Mouse (Mus musculus): ENCODE data around the gene Cdyl. TPM values are rescaled to one million over a fixed set of nuclear protein-coding genes. Genes with fewer than 3 reads are reported as not detected.

Cdyl gene
- polyA plus RNA-seq, 1 experiment from 2014 or later: 3.4 TPM

DNA sequence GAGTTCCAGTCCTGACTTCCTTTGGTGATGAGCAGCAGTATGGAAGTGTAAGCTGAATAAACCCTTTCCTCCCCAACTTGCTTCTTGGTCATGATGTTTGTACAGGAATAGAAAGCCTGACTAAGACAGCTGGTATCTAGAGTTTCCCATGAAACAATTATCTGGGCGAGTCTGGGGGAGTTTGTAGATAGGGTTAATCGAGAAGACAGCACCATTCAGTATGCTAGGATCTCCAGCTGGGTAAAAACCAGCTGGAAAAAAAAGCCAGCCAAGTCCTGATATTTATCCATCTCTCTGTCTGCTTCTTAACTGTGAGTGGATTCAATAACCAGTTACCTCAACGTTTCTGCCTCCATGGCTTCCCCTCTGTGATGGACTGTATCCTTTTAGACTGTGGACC lies 104.9 kb downstream of the Cdyl start:
- Histone ChIP-seq H3K9ac (ENCODE audit: low read depth, low read length) (no peak overlapping the region), H3K4me2 (ENCODE audit: low read length) (no peak overlapping the region), H3K4me3 (ENCODE audit: low read depth, low read length) (no peak overlapping the region), H3K36me3 (ENCODE audit: control insufficient read depth, insufficient read depth, low read length) (no peaks in the 10 kb centered on the region), H3K9me3 (replicated peaks; ENCODE audit: control insufficient read depth, low read length, poor library complexity, severe bottlenecking) (no peaks in the 10 kb centered on the region), H3K27me3 (ENCODE audit: control insufficient read depth, insufficient read depth, low read depth, low read length) (no peaks in the 10 kb centered on the region), H3K4me1 (ENCODE audit: control insufficient read depth, insufficient read depth, low read length) (no peaks in the 10 kb centered on the region), H3K27ac (ENCODE audit: low read length) (no peak overlapping the region)
- 55% methylated on average over 3 of the region's 3 CpGs for WGBS
- no peak for ATAC-seq

DNA sequence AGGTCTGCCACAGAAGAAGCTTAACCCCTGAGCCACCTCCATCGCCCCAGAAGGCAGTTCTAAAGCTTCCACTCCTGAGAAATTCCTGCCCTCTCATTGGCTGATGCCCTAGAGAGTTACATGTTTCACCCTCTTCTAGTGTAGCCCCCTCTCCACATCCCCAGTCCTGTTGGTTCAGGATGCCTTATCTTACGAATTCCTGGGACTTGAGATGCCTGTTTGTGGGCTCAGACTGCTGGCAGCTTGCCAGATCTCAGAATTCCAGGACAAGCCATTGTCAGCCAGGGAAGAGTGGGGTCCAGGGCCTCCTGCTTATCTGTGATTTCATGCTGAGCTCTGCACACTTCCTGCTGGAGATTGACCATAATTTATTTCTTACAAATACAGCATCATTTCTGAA lies 106.2 kb downstream of the Cdyl start:
- Histone ChIP-seq H3K4me1 (ENCODE audit: control insufficient read depth, insufficient read depth, low read length) (no peaks in the 10 kb centered on the region), H3K4me3 (ENCODE audit: low read depth, low read length) (no peak overlapping the region), H3K27me3 (ENCODE audit: control insufficient read depth, insufficient read depth, low read depth, low read length) (no peaks in the 10 kb centered on the region), H3K36me3 (ENCODE audit: control insufficient read depth, insufficient read depth, low read length) (no peaks in the 10 kb centered on the region), H3K4me2 (ENCODE audit: low read length) (no peak overlapping the region), H3K27ac (ENCODE audit: low read length) (no peak overlapping the region), H3K9ac (ENCODE audit: low read depth, low read length) (no peak overlapping the region), H3K9me3 (replicated peaks; ENCODE audit: control insufficient read depth, low read length, poor library complexity, severe bottlenecking) (no peaks in the 10 kb centered on the region)
- 36% methylated on average over 2 of the region's 2 CpGs for WGBS
- no peak for ATAC-seq

DNA sequence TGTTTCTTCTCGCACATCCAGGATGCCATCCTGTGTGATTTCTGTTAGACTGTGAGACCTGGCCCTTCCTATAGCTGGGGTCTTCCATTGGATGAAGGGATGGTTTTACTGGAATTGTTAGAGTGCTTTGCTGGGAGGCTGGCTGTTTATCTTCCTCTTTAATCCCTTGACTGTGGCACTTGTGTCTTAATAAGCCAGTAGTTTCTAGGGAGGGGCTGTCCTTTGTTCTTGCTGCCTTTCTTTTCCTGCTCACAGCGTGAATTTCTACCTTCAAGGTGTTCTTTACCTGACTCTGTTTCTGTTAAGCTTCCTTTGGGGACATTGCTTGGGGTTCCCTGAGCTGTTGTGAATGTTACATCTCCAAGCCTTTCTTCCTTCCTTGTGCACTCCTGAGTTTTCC lies 110.0 kb downstream of the Cdyl start:
- ATAC-seq: no peak
- no peaks in the 10 kb centered on the region for H3K4me1 ChIP-seq (ENCODE audit: control insufficient read depth, insufficient read depth, low read length)
- no peaks in the 10 kb centered on the region for H3K27me3 ChIP-seq (ENCODE audit: control insufficient read depth, insufficient read depth, low read depth, low read length)
- no peak overlapping the region for H3K9ac ChIP-seq (ENCODE audit: low read depth, low read length)
- no peak overlapping the region for H3K4me3 ChIP-seq (ENCODE audit: low read depth, low read length)
- WGBS: 37% methylated on average over 2 of the region's 2 CpGs
- no peaks in the 10 kb centered on the region for H3K36me3 ChIP-seq (ENCODE audit: control insufficient read depth, insufficient read depth, low read length)
- no peak overlapping the region for H3K27ac ChIP-seq (ENCODE audit: low read length)
- no peak overlapping the region for H3K4me2 ChIP-seq (ENCODE audit: low read length)
- no peaks in the 10 kb centered on the region for H3K9me3 ChIP-seq (replicated peaks; ENCODE audit: control insufficient read depth, low read length, poor library complexity, severe bottlenecking)

DNA sequence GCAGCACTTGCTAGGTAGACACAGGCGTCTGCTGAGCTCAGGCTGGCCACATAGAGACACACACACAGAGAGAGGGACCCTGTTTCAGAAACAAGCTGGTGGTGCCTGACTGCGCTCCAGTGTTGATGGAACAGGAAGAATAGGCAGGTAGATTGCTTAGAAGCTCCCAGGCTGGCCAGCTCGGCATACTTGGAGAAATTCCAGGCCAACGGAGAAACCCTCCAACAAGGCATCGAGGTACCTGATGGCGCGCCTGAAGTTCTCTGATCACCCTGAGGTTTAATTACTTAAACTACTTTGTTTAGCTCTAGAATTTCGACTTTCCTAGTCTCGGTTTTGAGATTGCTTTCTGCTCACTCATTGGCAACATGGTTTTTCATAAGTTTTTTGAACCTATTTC lies 110.8 kb downstream of the Cdyl start:
- no peaks in the 10 kb centered on the region for H3K9me3 ChIP-seq (replicated peaks; ENCODE audit: control insufficient read depth, low read length, poor library complexity, severe bottlenecking)
- H3K4me1 ChIP-seq (ENCODE audit: control insufficient read depth, insufficient read depth, low read length): no peaks in the 10 kb centered on the region
- 93% methylated on average over 9 of the region's 9 CpGs for WGBS
- no peak overlapping the region for H3K4me2 ChIP-seq (ENCODE audit: low read length)
- H3K27me3 ChIP-seq (ENCODE audit: control insufficient read depth, insufficient read depth, low read depth, low read length): no peaks in the 10 kb centered on the region
- no peak for ATAC-seq
- H3K27ac ChIP-seq (ENCODE audit: low read length): no peak overlapping the region
- no peak overlapping the region for H3K9ac ChIP-seq (ENCODE audit: low read depth, low read length)
- H3K36me3 ChIP-seq (ENCODE audit: control insufficient read depth, insufficient read depth, low read length): no peaks in the 10 kb centered on the region
- H3K4me3 ChIP-seq (ENCODE audit: low read depth, low read length): no peak overlapping the region

DNA sequence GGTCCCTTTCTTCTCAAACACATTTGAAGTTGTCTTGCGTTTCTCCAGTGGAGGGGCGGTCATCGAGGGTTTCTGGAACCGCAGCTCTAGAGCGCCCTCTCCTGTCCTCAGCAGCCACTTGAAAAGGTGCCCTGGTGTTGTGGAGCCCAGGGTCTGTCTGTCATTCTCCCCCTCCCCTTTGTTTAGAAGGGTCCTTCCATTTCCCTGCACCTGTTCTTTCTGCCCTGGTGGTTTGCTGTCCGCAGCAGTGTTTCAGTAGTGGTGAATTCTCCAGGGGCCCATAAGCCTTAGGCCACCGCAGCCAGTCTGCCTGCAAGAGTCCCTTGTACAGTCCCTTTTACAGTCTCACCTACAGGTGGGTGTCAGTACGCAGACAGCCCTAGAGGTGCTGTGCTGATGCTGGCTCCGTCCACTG lies 112.3 kb downstream of the Cdyl start:
- Histone ChIP-seq H3K36me3 (ENCODE audit: control insufficient read depth, insufficient read depth, low read length) (no peaks in the 10 kb centered on the region), H3K4me2 (ENCODE audit: low read length) (no peak overlapping the region), H3K4me3 (ENCODE audit: low read depth, low read length) (no peak overlapping the region), H3K27ac (ENCODE audit: low read length) (no peak overlapping the region), H3K4me1 (ENCODE audit: control insufficient read depth, insufficient read depth, low read length) (no peaks in the 10 kb centered on the region), H3K9ac (ENCODE audit: low read depth, low read length) (no peak overlapping the region), H3K9me3 (replicated peaks; ENCODE audit: control insufficient read depth, low read length, poor library complexity, severe bottlenecking) (no peaks in the 10 kb centered on the region), H3K27me3 (ENCODE audit: control insufficient read depth, insufficient read depth, low read depth, low read length) (no peaks in the 10 kb centered on the region)
- ATAC-seq: no peak
- WGBS: 55% methylated on average over 9 of the region's 9 CpGs

DNA sequence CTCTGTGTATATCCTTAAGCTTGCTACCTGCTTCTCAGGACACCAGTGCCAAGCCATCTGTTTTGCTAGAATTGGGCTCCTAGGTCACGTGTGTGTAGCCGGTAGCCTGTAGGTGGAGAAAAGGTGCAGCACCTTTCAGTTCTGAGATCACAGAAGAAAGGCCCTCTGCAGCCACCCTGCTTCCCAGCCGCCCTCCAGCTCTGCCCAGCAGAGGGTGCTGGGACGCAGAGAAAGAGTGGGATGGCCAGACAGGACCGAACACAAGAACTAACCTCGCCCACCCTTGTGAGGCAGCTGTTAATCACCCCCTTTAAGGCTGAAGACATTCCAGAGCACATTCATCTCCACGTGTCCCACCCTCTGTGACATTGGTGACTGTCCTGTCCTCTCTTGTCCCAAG lies 114.1 kb downstream of the Cdyl start:
- H3K27me3 ChIP-seq (ENCODE audit: control insufficient read depth, insufficient read depth, low read depth, low read length): no peaks in the 10 kb centered on the region
- H3K27ac ChIP-seq (ENCODE audit: low read length): no peak overlapping the region
- H3K4me1 ChIP-seq (ENCODE audit: control insufficient read depth, insufficient read depth, low read length): no peaks in the 10 kb centered on the region
- no peaks in the 10 kb centered on the region for H3K36me3 ChIP-seq (ENCODE audit: control insufficient read depth, insufficient read depth, low read length)
- H3K4me3 ChIP-seq (ENCODE audit: low read depth, low read length): no peak overlapping the region
- H3K9ac ChIP-seq (ENCODE audit: low read depth, low read length): no peak overlapping the region
- no peak for ATAC-seq
- H3K4me2 ChIP-seq (ENCODE audit: low read length): no peak overlapping the region
- 60% methylated on average over 7 of the region's 7 CpGs for WGBS
- no peaks in the 10 kb centered on the region for H3K9me3 ChIP-seq (replicated peaks; ENCODE audit: control insufficient read depth, low read length, poor library complexity, severe bottlenecking)

DNA sequence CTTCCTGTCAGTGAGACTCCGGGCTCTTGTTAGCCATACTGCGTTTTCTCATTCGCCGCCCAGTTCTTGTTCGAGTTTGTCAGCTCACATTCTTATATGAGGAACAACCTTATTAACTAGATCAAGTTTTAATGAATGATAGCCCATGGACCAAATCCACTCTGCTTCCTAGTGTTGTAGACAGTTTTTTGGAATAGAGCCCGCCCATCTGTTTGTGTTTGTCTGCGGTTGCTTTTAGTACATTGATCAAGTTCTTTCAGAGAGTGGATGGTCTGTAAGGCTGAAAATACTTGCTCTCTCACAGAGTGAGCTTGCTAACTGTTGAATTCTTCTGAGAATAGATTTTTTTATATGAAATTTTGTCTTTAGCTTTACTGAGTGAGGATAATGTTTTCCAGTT lies 116.5 kb downstream of the Cdyl start:
- Histone ChIP-seq H3K27me3 (ENCODE audit: control insufficient read depth, insufficient read depth, low read depth, low read length) (no peaks in the 10 kb centered on the region), H3K4me2 (ENCODE audit: low read length) (no peak overlapping the region), H3K9ac (ENCODE audit: low read depth, low read length) (no peak overlapping the region), H3K4me3 (ENCODE audit: low read depth, low read length) (no peak overlapping the region), H3K27ac (ENCODE audit: low read length) (no peak overlapping the region), H3K9me3 (replicated peaks; ENCODE audit: control insufficient read depth, low read length, poor library complexity, severe bottlenecking) (no peaks in the 10 kb centered on the region), H3K36me3 (ENCODE audit: control insufficient read depth, insufficient read depth, low read length) (no peaks in the 10 kb centered on the region), H3K4me1 (ENCODE audit: control insufficient read depth, insufficient read depth, low read length) (no peaks in the 10 kb centered on the region)
- 89% methylated on average over 7 of the region's 7 CpGs for WGBS
- ATAC-seq: no peak

DNA sequence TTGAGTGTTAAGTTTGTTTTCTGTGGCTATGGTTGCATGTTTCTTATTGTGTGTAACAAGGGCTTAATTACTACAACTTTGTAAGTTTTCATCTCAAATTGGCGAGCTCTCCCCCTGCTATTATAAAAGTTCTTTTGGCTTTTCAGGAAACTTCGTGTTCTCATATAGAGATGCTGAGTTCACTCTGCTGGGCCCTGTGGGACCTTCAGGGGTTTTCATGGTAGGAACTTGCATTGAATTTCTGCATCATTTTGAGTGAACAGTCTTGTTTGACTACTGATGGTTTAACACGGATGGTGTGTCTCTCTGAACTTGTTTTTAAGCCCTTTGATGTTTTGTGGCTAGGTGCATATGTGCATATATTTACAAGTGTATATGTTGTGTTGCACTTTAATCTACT lies 121.1 kb downstream of the Cdyl start:
- Histone ChIP-seq H3K4me3 (ENCODE audit: low read depth, low read length) (no peak overlapping the region), H3K4me1 (ENCODE audit: control insufficient read depth, insufficient read depth, low read length) (no peaks in the 10 kb centered on the region), H3K9me3 (replicated peaks; ENCODE audit: control insufficient read depth, low read length, poor library complexity, severe bottlenecking) (no peaks in the 10 kb centered on the region), H3K27ac (ENCODE audit: low read length) (no peak overlapping the region), H3K9ac (ENCODE audit: low read depth, low read length) (no peak overlapping the region), H3K27me3 (ENCODE audit: control insufficient read depth, insufficient read depth, low read depth, low read length) (no peaks in the 10 kb centered on the region), H3K36me3 (ENCODE audit: control insufficient read depth, insufficient read depth, low read length) (no peaks in the 10 kb centered on the region), H3K4me2 (ENCODE audit: low read length) (no peak overlapping the region)
- WGBS: 83% methylated on average over 3 of the region's 3 CpGs
- no peak for ATAC-seq

DNA sequence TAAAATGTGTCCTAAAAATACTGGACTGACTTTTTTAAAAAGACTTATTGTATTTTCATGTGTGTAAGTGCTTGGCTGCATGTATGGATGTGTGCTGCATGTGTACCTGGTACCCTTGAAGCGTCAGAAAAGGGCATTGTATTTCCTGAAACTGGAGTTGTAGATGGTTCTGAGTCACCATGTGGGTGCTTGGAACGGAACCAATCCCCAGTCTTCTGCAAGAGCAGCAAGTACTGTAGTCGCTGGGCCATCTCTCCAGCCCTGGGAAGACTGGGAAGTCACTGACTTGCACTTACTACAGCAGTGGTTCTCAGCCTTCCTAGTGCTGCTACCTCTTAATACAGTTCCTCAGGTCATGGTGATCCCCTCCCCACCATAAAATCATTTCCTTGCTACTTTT lies 122.1 kb downstream of the Cdyl start:
- no peaks in the 10 kb centered on the region for H3K36me3 ChIP-seq (ENCODE audit: control insufficient read depth, insufficient read depth, low read length)
- no peak overlapping the region for H3K27ac ChIP-seq (ENCODE audit: low read length)
- H3K4me1 ChIP-seq (ENCODE audit: control insufficient read depth, insufficient read depth, low read length): no peaks in the 10 kb centered on the region
- no peak for ATAC-seq
- no peaks in the 10 kb centered on the region for H3K27me3 ChIP-seq (ENCODE audit: control insufficient read depth, insufficient read depth, low read depth, low read length)
- WGBS: 79% methylated on average over 3 of the region's 3 CpGs
- no peak overlapping the region for H3K4me3 ChIP-seq (ENCODE audit: low read depth, low read length)
- H3K9ac ChIP-seq (ENCODE audit: low read depth, low read length): no peak overlapping the region
- no peak overlapping the region for H3K4me2 ChIP-seq (ENCODE audit: low read length)
- H3K9me3 ChIP-seq (replicated peaks; ENCODE audit: control insufficient read depth, low read length, poor library complexity, severe bottlenecking): no peaks in the 10 kb centered on the region

DNA sequence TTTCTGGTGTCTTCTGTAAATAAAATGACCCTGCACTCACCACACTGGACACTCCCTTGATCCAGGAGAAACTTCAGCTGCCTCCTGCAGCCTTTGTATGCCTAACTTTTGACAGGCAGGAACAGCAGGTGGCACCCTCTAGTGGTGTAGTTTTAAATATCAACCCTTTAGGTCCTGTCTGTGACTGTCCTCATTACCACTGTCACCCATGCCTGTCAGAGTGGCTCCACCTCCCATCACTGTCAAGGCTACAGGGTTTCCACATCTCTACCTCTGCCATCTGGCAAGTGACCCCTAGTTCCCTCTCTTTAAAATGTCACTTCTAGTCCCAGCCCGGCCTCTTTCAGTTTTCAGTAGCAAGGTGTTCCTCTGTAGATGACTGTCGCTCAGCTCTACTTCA lies 123.3 kb downstream of the Cdyl start:
- no peak overlapping the region for H3K9ac ChIP-seq (ENCODE audit: low read depth, low read length)
- no peaks in the 10 kb centered on the region for H3K36me3 ChIP-seq (ENCODE audit: control insufficient read depth, insufficient read depth, low read length)
- H3K9me3 ChIP-seq (replicated peaks; ENCODE audit: control insufficient read depth, low read length, poor library complexity, severe bottlenecking): no peaks in the 10 kb centered on the region
- no peak overlapping the region for H3K4me2 ChIP-seq (ENCODE audit: low read length)
- no peak overlapping the region for H3K27ac ChIP-seq (ENCODE audit: low read length)
- no peaks in the 10 kb centered on the region for H3K4me1 ChIP-seq (ENCODE audit: control insufficient read depth, insufficient read depth, low read length)
- H3K27me3 ChIP-seq (ENCODE audit: control insufficient read depth, insufficient read depth, low read depth, low read length): no peaks in the 10 kb centered on the region
- no peak for ATAC-seq
- WGBS: 93% methylated on average over 2 of the region's 2 CpGs
- no peak overlapping the region for H3K4me3 ChIP-seq (ENCODE audit: low read depth, low read length)

All from midbrain, embryonic 16.5 days (tissue).